Mouse (Mus musculus) erythroblast, embryonic 14.5 days (primary cell): ENCODE results near the gene Homer3.

Source experiments
- GATA1 ChIP-seq: IDR thresholded peaks from 2 replicates; pipeline ENCODE4 v1.6.1; 2012; ENCODE audit warnings: low read length, inconsistent platforms, mixed read lengths
- TAL1 ChIP-seq: IDR thresholded peaks from 3 replicates; pipeline ENCODE4 v1.6.1; 2012; ENCODE audit warnings: low read length, inconsistent platforms, mixed read lengths

- TF ChIP-seq GATA1 (no peak), TAL1 (no peak)
Measured at GRCm38 (mm10) chr8:70247841-70248240, 34.8 kb upstream of the Homer3 start.
